Mouse (Mus musculus) megakaryocyte progenitor cell, adult 5-6 weeks (primary cell): ENCODE results near the gene Guca1b. TPM values are rescaled to one million over a fixed set of nuclear protein-coding genes. Genes with fewer than 3 reads are reported as not detected.
"Not testable (repeated sequence)": the region's sequence is repeated elsewhere in the genome, so short reads cannot be mapped to it uniquely, and the experiment has no call there.

ENCODE experiments used
- ATAC-seq: replicated peaks from 2 replicates; pipeline ENCODE4 v1.8.0; 2016; ENCODE audit warnings: mild to moderate bottlenecking, moderate TSS enrichment, inconsistent platforms; ENCODE audit not compliant: poor library complexity
- total RNA-seq, 2 experiments: library from RNA; stranded (forward) in 1 of 2; stranded (reverse) in 1 of 2; fragments of 157-497, 149-512 nt in 1 of 2; fragments of 200-1000 nt in 1 of 2; gene quantifications; 2 replicates each; pipeline versions ENCODE4 v1.2.3 to v1.2.4; 2015 to 2017

Gene Guca1b
- total RNA-seq, 2 experiments from 2014 or later: 0.37 to 0.86 TPM

DNA sequence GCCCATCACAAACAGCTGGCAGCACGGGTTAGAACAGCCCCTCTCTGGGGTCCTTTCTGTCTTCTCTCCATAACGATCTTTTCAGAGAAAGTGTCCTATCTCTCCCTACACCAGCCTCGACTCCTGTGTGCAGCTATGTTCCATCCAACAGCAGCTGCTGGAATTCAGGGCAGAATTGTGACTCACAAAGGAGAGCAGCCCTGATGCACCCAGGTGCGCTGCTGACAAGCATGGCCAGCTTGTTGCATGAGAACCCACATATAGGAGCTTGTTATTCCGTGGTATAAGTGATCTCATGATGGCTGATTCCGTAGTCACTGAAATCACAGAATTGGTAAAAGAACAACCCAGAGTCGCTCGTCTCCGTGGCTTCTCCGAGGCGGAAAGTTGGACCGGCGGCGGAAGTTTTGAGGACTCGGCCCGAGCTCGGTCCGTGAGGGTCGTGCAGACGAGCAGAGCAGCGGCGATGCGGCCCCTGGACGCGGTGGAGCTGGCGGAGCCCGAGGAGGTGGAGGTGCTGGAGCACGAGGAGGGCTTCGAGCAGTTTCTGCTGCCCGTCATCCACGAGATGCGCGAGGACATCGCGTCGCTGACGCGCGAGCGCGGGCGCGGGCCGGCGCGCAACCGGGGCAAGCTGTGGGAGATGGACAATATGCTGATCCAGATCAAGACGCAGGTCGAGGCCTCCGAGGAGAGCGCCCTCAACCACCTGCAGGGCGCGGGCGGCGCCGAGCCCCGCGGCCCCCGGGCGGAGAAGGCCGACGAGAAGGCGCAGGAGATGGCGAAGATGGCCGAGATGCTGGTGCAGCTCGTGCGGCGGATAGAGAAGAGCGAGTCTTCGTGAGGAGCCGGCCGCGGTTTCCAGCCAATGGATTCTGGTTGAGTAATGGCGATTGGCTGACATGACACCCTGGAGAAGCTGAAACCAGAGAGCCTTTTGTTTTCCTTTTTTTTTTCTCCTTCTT, 25.0 kb downstream of the Guca1b start:
- ATAC-seq: peak; percentile 45

DNA sequence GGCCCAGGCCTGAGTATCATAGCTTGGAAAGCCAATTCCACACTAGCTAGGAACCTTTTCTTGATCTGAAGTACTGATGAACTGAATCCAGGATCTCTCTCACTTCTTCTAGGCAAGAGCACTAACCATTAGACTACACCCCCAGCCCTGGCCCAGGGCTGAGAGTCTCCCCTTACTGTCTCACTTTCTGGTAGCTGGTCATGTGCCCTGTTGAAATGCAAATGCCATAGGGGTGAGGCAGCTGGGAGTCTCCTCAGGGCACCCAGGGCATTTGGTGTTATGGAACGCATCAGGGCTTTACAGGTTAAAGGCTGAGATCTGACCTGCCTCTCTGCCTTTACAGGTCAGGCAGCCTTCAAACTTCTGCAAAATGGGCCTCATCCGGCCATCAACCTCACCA, 35.0 kb downstream of the Guca1b start:
- no peak for ATAC-seq

DNA sequence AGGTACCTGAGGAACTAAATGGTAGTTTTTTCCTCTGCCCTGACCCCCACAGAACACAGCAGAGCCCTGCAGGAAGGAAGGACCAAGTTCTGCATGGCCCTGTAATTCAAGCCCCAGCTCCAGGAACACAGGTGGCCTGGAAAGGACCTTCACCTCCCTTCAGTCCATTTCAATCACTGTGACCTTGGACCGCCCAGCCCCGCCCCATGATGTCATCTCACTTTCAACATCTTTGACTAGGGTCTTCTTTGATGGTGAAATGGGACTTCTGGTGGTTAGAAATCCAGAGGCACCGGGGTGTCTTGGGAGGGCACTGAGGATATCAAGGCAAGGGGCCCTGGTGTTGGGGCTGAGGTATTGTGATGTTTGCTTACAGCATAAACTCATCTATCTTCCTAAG, 36.4 kb downstream of the Guca1b start:
- ATAC-seq: no peak

DNA sequence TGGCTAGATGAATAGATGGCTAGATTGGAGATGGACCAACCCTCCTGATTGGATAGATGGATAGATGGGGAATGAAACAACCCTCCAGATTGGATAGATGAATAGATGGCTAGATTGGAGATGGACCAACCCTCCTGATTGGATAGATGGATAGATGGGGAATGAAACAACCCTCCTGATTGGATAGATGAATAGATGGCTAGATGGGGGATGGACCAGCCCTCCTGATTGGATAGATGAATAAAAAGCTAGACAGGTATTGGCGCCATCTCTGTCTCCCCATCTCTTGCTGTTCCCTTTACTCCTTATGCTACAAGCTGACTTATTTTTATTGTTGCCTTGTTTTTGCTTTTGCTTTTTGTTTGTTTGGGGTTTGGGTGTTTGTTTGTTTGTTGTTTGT, 37.4 kb downstream of the Guca1b start:
- not testable (repeated sequence) for ATAC-seq

DNA sequence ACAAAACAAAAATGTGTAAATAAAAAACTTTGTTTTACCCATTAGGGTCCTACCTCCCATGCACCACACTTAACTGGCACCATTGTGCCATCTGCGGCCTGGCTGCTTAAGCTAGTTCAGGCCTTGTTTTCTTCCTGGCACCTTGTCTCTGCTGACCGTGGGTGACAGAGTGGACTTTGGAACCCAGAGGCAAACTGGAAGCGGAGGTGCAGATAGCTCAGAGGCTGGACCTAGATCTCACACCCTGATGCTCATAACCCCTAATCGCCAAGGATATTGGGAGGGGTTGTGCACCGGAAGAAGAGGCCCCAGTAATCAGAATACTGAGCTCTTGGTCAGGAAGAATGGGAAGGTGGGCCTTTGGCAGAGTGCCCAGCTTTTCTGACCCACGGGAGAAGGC, 39.0 kb downstream of the Guca1b start:
- ATAC-seq: no peak

DNA sequence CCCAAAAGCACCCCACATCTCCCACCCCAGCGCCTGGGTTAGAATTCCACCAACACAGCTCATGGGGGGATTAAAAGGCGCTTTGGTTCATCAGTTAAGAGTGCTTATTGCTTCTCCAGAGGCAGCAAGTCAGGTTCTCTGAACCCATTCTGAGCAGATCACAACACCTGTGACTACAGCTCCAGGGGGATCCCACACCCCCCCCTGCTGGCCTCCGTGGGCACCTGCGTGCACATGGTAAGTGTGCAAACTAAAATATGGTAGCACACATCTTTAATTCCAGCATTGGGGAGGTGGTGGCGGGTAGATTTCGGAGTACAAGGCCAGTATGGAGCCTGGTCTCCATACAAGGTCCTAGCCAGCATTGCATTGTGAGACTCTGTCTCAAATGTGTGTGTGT, 42.1 kb downstream of the Guca1b start:
- peak; percentile 51; the same call in 1 of the 2 replicates for ATAC-seq

DNA sequence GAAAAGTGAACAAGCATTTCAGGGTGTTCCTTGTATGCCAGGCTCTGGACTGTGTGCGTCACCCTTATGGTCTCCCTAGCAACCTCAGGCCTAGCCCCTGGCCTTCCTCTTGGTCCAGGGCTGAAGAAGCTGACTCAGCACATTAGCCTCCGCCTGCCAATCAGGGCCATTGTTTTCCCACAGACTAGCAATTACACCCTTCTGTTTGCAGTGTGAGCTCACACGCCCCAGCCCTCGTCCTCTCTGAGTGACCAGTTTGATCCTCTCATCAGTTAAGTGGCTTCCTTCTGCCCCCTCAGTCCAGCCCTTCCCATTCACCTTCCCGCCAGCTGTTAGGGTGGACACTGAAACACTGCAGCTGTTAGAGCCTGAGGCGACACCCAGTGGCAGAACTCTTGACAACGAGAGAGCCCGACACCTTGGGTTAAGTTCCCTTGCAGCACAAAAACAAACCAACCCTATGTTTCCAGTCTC, 43.7 kb downstream of the Guca1b start:
- peak; percentile 58 for ATAC-seq

DNA sequence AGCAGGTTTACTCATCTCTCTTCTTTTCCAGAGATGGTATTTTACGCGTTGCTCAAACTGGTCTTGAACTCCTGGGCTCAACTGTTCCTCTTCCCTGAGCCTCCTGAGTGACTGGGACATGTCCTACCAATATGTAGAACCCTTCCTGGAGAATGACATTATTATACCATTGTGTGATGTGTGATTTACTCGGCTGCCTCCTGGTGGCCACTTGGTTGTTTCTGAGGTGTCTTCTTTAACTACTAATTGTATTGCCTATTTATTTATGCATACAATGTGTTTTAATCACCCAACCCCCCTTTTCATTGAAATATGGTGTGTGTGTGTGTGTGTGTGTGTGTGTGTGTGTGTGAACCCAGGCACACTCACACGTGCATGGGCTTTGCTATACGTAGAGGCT, 45.6 kb downstream of the Guca1b start:
- ATAC-seq: peak; percentile 51

DNA sequence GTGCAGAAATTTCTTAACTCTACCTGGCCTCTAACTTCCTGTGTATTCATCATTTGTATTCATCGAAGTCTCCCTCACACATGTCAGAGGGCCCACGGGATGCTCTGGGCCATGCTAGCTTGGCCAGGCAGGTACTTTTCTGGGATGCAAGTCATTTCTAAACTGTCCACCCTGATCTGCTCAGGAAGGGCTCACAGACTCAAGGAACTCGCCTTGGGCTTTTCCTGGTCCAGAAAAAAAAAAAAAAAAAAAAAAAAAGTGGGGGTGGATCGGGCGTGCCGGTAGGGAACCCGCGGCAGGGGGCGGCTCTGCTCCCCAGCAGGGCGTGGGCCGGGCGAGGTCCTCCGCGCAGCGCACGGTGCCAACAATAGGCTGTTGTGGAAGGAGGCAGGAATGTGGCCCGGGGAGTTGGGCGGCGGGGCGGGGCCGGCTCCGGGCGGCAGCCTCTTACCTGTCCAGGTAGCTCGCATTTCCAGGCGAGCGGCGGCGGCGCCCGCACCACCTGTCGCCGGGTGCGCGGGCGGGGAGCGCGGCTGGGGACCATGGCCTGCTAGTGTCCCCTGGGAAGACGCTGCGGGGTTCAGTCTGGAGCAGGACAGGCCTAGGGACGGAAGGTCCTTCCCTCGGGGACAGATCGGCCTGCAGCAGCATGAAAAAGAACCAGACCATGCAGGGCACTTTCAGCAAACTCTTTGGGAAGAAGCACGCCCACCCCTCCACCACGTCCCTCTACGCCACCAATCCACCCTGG, 51.1 kb downstream of the Guca1b start, which contains the start of gene AI661453:
TSS of gene AI661453 (plus strand) at position 460 of the 751 bp plus-strand sequence.
- ATAC-seq: no peak

DNA sequence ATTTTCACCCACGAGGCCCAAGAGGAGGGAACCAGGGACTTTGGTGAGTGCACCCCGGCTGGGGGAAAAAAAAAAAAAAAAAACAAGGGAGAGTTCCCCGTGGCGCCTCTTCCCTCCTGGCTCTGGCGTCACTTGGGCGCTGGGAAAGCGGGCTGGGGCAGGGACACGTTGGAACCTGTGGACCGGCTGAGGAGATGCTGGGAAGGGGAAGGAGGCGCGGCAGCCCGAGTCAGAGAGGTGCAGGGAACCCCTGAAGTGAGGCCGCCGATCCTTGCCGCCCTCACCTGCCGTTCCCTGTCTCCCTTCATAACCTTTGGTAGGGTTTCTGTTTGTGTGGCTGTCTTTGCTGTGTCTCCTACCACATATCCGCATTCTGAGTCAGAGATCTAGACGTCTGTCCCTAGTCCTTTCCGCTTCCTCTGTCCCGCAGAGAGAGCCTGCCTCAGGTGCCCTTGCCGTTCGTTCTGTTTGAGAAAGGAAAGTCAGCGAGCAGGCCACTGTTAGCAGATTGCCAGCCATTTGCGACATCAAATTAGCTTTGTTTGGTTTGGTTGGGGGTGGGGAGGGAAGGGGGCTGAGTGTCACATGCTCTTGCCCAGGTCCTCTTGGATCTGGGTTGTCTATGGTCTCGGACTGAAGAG, 51.8 kb downstream of the Guca1b start, which contains the start of gene 1700001C19Rik:
TSS of gene 1700001C19Rik (minus strand) at position 470 of the 641 bp plus-strand sequence.
- 0 out of 2 replicates have a peak, but pooled peaks have one; percentile 7 for ATAC-seq

DNA sequence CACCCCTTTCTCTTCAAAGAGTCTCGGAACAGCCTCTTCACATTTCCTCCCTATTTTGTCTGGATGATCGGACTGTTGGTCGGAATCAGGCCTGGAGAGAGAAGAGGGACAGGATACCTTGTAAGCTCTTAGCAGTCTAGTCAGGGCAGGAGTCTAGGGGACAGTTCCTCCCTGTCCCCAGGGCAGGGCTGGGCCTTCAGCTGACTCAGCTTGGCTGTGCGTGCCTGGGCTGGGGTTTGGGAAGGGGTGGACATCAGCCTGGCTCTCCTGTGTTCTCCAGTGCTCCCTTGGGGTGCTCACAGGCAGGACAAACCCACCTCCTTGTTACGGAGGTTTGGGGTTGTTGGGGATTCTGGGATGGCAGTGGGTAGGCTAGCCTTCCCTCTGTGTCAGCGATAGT, 53.4 kb downstream of the Guca1b start:
- no peak for ATAC-seq

DNA sequence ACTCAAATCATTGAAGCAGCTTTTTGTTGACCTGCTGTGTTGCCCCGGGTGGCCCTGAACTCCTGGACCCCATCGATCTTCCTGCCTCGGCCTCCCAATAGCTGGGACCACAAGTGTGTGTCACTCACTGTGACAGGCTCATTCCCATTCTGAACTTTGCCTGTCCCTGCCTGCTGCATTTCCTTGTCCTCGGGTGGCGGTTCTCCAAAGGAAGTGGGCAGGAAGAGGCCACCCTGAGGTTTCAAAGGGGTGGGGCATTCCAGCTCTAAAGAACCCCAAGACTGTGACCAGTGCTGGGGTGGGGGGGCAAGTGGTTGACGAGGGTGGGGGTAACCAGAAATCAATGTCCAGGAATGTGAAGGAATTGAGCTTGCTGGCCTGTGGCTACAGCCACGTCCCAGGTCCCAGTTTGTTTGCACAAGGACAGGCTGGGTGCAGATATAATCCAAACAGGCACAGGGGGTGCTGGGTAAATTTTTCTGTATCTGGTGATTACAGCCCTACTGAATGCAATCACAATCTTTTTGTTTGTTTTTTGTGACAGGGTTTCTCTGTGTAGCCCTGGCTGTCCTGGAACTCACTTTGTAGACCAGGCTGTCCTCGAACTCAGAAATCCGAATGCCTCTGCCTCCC, 54.3 kb downstream of the Guca1b start:
- peak; percentile 38 for ATAC-seq

DNA sequence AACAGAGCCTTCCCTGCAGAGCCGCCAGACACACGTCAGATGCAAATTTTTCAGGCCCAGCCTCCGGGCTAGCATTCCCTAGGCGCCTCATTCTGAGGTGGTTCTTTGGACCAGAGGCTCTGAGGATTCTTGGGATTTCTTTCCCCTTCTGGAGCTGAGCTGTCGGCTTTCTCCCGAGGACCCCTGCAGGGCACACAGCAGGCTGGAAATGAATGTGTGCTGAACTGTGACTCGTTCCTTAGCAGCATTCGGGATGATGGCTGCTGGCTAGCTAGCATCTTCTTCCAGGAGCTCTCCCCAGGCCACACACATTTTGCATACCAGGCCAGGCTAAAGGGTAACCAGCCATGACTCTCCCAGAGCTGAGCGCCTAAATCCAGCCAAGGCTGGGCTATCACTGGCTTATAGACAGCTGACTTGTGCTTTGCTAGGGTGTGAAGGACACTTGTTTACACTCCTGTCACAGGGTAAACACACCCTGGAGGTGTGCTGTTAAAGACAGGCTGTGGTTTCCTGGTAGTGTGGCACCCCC, 55.2 kb downstream of the Guca1b start:
- ATAC-seq: no peak

DNA sequence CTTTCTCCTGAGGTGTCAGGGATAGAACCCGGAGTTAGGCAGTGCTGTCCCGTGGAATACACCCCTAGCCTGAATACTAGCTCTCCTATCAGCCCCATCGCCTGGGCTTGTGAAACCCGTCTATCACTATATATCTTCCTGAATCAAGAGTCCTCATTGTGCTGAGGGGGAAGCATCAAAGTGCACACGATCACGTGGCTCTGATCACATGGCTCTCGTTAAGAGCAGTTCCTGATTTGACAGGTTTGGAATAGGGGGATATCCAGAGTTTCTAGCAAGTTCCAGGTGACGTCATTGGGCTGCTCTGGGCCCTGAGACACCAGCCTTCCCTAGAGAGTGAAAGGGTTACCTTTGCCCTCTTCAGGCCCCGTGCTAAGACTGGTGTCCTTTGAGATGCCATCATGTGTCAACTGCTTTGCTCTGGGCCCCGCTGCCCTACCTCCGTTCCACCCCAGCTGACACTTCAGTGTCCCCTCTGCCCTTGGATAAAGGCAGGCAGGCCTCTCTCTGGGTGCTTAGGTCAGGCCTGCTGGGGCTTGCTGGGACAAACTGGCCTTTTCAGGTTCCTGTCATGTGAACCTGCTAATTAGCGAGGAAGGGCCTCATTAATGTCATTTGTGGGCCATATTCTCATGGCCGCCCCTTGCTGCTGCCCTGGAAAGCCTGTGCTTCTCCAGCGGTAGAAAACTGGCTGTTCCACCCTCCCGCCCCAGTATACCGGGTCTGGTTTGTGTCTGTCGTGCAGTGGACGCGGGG, 56.3 kb downstream of the Guca1b start:
- ATAC-seq: peak; percentile 23; the same call in 1 of the 2 replicates

DNA sequence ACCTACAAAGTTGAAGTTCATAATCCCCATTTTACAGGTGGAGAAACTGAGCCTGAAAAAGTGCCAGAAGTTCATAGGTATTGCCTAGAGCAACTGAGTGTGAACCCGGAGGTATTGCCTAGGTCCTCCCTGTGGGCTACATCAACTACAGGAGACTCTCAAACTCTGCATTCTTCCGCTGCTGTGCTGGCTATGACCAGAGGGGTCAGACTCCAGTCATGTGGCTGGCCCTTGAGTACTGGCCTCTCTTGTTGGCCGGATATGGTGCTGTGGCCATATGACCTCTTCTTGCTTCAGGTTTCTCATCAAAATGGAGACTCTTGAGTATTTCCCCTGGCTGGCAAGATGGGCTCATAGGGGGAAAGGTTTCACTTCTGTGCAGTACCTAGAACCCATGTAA, 57.1 kb downstream of the Guca1b start:
- no peak for ATAC-seq
